Mouse (Mus musculus) gonadal fat pad, adult 2 months (tissue): Measurements from ENCODE around the gene Inhbc. TPM values are rescaled to one million over a fixed set of nuclear protein-coding genes. Genes with fewer than 3 reads are reported as not detected.
"Not testable (repeated sequence)": the region's sequence is repeated elsewhere in the genome, so short reads cannot be mapped to it uniquely, and the experiment has no call there.

ENCODE experiments used
- DNase-seq: peaks from one replicate; pipeline ENCODE4 v3.0.0-alpha.2; 2012; ENCODE audit warnings: low read depth
- polyA plus RNA-seq: library from polyadenylated mRNA; depleted of rRNA; stranded (reverse); fragments of >200 nt; gene quantifications from 2 replicates; pipeline ENCODE4 v1.2.3, GENCODE M21; 2012

Inhbc gene
- polyA plus RNA-seq, 1 experiment: not detected

- no peak for DNase-seq
Measured at GRCm38 (mm10) chr10:127326017-127326801, 44.0 kb downstream of the Inhbc start.

DNA sequence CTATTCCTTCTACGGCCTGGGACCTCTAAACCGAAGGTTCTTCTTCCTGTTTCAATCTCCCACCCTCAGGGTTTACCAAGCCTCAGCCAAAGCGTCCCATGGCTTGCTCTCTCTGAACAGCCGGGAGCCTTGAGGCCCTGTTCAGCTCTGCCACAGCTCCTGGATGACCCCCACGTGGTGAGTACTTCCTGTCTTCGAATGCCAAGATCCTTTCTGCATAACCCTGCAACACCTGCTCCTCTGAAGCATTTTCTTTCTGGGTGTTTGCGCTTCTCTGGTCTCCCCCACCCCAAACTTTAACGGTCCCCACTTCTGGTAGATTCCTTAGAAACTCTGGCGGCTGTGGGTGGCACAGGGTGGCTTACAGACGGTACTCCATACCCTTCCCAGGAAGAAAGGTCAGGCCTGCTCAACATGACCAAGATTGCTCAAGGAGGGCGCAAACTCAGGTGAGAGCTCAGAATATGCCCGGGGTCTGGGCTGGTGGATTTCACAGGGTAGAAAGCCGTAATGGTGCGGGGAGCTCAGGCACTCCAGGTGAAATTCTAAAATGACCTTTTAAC lies 44.7 kb downstream of the Inhbc start:
- DNase-seq: no peak

GRCm38 (mm10) chr10:127324495-127324894 lies 45.7 kb downstream of the Inhbc start:
- peak; percentile 33 for DNase-seq

DNA sequence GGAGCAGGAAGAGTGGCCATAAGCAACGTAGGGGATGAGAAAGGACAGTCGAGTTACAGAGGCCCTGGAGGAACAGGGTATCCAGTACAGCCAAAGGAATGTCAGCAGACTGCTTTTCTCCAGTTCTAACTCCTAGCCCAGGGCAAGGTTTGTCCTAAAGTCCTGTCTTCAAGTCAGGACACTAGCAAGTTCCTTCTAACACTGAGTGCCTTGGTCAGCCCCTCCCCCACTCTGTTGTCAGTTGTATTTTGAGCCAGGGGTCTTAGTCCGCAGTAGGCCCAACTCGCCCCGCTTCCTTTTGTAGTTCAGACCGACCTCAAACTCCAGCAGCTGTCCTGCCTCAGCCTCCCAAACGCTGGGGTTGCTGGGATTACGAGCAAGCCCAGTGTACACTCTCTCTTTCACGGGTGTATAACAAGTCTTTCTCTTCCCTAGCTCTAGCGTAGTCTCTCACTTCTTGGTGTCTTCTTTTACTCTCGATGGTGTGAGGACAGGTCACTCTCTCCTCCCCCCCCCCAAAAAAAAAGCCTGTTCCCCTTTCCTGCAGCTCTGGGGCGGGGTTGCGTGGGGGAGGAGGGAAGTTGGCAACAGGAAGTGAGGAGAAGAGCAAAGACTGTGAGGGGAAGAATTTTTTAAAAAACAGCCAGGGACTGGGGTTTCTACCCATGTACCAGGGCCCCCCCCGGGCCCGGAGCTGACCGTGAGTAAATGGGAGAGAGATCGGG lies 46.9 kb downstream of the Inhbc start:
- no peak for DNase-seq

- DNase-seq: no peak
Measured at GRCm38 (mm10) chr10:127322669-127323068, 47.6 kb downstream of the Inhbc start.

GRCm38 (mm10) chr10:127322178-127322577 lies 48.1 kb downstream of the Inhbc start:
- no peak for DNase-seq

- no peak for DNase-seq
Measured at GRCm38 (mm10) chr10:127321621-127322020, 48.6 kb downstream of the Inhbc start, which contains the start of gene Arhgap9. Gene Arhgap9, plus strand, starts transcription at chr10:127321964.

DNA sequence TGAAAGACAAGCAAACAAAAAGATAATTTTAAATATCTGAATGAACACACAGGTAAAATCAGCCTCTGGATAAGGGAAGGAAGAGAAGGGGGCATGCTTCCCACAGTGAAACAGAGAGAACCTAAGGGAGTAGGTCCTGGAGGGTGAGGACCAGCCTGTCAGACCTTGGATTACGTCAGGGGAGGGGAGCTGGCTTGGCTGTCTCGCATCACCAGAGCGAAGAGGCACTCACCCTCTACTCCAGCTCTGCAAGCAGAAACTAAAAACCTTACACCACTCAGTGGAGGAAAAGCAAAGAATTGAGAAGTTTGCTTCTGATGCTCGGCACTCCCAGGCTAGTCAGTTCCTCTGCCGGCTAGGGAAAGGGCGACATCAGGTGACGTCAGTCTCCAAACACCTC lies 50.3 kb downstream of the Inhbc start:
- no peak for DNase-seq

GRCm38 (mm10) chr10:127318009-127318408 lies 52.2 kb downstream of the Inhbc start:
- DNase-seq: no peak

DNA sequence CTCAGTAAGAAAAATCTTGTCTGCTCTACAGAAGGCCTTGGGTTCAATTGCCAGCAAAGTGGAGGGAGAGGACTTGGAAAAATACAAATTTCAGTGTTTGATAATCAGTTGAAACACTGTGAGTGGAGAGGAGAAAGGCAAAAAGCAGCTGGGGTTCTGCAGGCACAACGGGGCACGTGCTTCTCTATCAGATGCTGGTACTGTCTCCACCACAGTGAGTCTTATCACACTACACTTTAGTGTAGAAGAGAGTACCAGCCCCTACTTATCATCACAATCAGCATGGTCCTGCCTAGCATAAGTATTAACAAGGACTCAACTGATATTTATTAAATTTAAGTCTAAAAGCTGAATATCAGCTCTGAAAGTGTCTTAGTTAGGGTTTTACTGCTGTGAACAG lies 53.0 kb downstream of the Inhbc start:
- DNase-seq: no peak

GRCm38 (mm10) chr10:127314950-127315349 lies 55.3 kb downstream of the Inhbc start:
- DNase-seq: not testable (repeated sequence)

- DNase-seq: not testable (repeated sequence)
Measured at GRCm38 (mm10) chr10:127313516-127313915, 56.7 kb downstream of the Inhbc start.

DNA sequence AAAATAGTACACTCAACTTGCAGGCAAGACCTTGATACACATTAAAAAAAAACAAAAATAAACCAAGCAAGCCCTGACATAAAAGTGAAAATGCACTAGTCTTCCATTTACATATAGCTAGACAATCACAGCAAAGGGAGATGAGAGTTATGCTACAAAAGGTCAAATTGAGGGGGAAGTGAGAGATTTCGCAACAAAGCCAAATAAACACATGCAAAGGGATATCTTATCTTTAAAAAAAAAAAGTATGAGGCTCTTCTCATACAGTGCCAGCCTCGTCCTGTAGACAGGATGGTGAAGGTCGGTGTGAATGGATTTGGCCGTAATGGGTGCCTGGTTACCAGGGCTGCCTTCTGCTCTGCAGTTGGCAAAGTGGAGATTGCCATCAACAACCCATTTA lies 57.4 kb downstream of the Inhbc start:
- DNase-seq: no peak

GRCm38 (mm10) chr10:127312356-127312676 lies 57.9 kb downstream of the Inhbc start:
- no peak for DNase-seq

- DNase-seq: peak; percentile 73
Measured at GRCm38 (mm10) chr10:127311476-127312355, 58.5 kb downstream of the Inhbc start, which contains the start of gene Mars. Gene Mars, minus strand, starts transcription at chr10:127311786.

- no peak for DNase-seq
Measured at GRCm38 (mm10) chr10:127310523-127311475, 59.4 kb downstream of the Inhbc start.

DNA sequence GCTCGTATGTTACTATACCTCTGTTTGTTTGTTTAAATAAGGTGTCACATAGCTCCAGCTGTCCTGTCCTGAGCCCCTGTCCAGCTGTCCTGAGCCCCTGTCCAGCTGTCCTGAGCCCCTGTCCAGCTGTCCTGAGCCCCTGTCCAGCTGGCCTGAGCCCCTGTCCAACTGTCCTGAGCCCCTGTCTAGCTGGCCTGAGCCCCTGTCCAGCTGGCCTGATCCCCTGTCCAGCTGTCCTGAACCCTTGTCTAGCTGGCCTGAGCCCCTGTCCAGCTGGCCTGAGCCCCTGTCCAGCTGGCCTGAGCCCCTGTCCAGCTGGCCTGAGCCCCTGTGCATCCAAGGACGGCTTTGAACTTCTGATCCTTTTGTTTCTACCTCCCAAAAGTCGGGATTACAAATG lies 61.1 kb downstream of the Inhbc start:
- DNase-seq: not testable (repeated sequence)
